Mouse (Mus musculus): Measurements from ENCODE around the gene Gm10401. TPM values are rescaled to one million over a fixed set of nuclear protein-coding genes. Genes with fewer than 3 reads are reported as not detected.
"Not testable (repeated sequence)": the region's sequence is repeated elsewhere in the genome, so short reads cannot be mapped to it uniquely, and the experiment has no call there.

Gene Gm10401
- polyA plus RNA-seq, 1 experiment from 2014 or later: 44.4 TPM

- no peaks in the 10 kb centered on the region for H3K27me3 ChIP-seq
- H3K27ac ChIP-seq: no peak overlapping the region
- no peak overlapping the region for H3K9ac ChIP-seq
- H3K4me2 ChIP-seq: no peak overlapping the region
- no peak for ATAC-seq (ENCODE audit: low FRiP score)
- no peak overlapping the region for H3K4me3 ChIP-seq
- H3K9me3 ChIP-seq: no peaks in the 10 kb centered on the region
- WGBS: 97% methylated on average over 8 of the region's 8 CpGs
- H3K4me1 ChIP-seq (replicated peaks): peaks cover 27% of the 10 kb centered on the region
- peaks cover 43% of the 10 kb centered on the region for H3K36me3 ChIP-seq
These were observed 16.4 kb upstream of the Gm10401 start for GRCm38 (mm10) chr5:115114501-115114900.

DNA sequence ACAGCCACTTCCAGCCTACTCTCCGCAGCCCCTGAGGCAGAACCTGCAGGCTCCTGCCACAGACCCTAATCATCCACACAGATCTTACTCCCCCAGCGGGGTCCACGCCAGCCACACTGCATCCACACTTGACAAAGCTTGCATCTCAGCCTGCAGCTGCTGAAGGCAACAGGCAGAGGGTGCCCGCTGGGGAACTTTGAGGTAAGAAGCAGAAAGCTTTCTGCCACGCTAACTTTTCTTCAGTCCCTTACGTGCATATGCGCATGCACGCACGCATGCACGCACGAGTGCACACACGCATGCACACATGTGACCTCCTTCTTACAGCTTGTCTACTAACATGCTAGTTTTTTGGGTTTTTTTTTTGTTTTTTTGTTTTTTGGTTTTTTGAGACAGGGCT lies 15.1 kb upstream of the Gm10401 start:
- ATAC-seq (ENCODE audit: low FRiP score): no peak
- H3K9ac ChIP-seq: no peak overlapping the region

GRCm38 (mm10) chr5:115111156-115111555 lies 13.1 kb upstream of the Gm10401 start:
- 92% methylated on average over 8 of the region's 8 CpGs for WGBS
- no peaks in the 10 kb centered on the region for H3K27me3 ChIP-seq
- H3K9me3 ChIP-seq: no peaks in the 10 kb centered on the region
- H3K4me1 ChIP-seq (replicated peaks): peaks cover 15% of the 10 kb centered on the region
- no peak overlapping the region for H3K4me2 ChIP-seq
- H3K27ac ChIP-seq: no peak overlapping the region
- no peak for ATAC-seq (ENCODE audit: low FRiP score)
- no peak overlapping the region for H3K4me3 ChIP-seq
- H3K36me3 ChIP-seq: peaks cover 30% of the 10 kb centered on the region
- H3K9ac ChIP-seq: peak overlapping the region; percentile 46; the same call in 1 of the 2 replicates

More for the DNA sequence above, 15.1 kb upstream of the Gm10401 start:
- peaks cover 43% of the 10 kb centered on the region for H3K36me3 ChIP-seq
- 96% methylated on average over 12 of the region's 12 CpGs for whole genome bisulfite sequencing
- no peaks in the 10 kb centered on the region for H3K27me3 ChIP-seq
- peaks cover 15% of the 10 kb centered on the region for H3K4me1 ChIP-seq (replicated peaks)
- H3K4me3 ChIP-seq: no peak overlapping the region
- H3K9me3 ChIP-seq: no peaks in the 10 kb centered on the region
- H3K4me2 ChIP-seq: no peak overlapping the region
- no peak overlapping the region for H3K27ac ChIP-seq

DNA sequence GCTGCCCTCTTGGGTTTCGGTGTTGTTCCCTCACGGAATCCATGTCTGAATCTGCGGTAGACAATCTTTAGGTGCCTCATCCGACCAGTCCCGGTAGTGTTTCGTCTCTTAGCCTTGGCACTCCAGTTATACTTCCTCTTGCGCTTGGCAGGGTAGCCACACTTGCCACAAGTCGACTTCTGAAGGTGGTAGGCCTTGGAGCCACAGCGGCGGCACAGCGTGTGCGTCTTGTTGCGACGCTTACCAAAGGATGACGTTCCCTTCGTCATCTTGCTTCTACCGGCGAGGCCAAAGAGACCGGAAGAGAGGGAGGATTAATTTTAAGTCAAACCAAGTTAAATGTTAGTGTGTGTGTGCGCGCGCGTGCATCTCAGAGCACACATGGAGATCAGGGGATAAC lies 5.2 kb upstream of the Gm10401 start:
- H3K9ac ChIP-seq; H3K27ac ChIP-seq; H3K4me3 ChIP-seq; H3K9me3 ChIP-seq; H3K4me1 ChIP-seq (replicated peaks); H3K4me2 ChIP-seq; H3K27me3 ChIP-seq; ATAC-seq (ENCODE audit: low FRiP score): not testable (repeated sequence)
- H3K36me3 ChIP-seq: peaks cover 47% of the 10 kb centered on the region
- WGBS: 98% methylated on average over 23 of the region's 23 CpGs

DNA sequence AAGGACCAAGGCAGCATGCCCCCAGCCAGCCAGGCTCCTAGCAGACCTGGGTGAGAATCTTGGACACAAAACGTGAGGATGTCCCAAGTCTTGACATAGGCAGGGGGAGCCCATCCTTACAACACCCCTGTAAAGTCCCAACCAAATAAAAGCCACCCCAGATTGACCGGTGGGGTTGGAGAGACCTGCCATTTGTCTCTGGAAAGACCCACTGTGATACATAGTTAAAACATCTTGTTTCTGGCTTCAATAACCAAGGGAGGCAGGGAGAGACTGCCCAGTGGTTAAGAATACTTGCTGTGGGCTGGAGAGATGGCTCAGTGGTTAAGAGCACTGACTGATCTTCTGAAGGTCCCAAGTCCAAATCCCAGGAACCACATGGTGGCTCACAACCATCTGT lies 4.1 kb upstream of the Gm10401 start:
- no peak for ATAC-seq (ENCODE audit: low FRiP score)
- H3K4me2 ChIP-seq: no peak overlapping the region
- H3K9ac ChIP-seq: no peak overlapping the region
- no peak overlapping the region for H3K27ac ChIP-seq
- peaks cover 57% of the 10 kb centered on the region for H3K36me3 ChIP-seq
- no peaks in the 10 kb centered on the region for H3K27me3 ChIP-seq
- no peaks in the 10 kb centered on the region for H3K9me3 ChIP-seq
- no peak overlapping the region for H3K4me3 ChIP-seq
- 92% methylated on average over 2 of the region's 2 CpGs for WGBS
- no peaks in the 10 kb centered on the region for H3K4me1 ChIP-seq (replicated peaks)

DNA sequence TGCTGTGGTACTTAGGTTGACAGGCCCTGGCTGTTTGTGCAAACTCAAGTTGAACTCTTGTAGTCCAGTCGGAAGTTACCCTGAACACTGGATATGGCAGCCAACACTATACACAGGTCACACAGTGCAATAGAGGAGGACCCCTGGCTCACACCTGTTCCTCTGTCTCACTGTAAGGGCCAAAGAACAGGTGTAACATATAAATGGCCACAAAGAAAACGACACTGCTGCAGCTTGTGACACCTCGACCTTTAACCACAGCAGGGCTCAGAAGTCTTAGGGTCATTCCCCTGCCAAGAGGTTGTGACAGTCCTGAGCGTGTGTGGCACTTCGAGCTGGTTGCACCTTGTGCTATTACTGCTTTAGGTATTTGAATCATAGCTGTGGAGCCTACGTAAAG lies 2.4 kb upstream of the Gm10401 start:
- H3K9me3 ChIP-seq: no peaks in the 10 kb centered on the region
- WGBS: 85% methylated on average over 6 of the region's 6 CpGs
- peaks cover 75% of the 10 kb centered on the region for H3K36me3 ChIP-seq
- no peak overlapping the region for H3K27ac ChIP-seq
- H3K27me3 ChIP-seq: no peaks in the 10 kb centered on the region
- no peak overlapping the region for H3K4me3 ChIP-seq
- H3K4me2 ChIP-seq: no peak overlapping the region
- no peak overlapping the region for H3K9ac ChIP-seq
- no peak for ATAC-seq (ENCODE audit: low FRiP score)
- no peaks in the 10 kb centered on the region for H3K4me1 ChIP-seq (replicated peaks)

- Histone ChIP-seq H3K9ac (no peak overlapping the region), H3K27ac (no peak overlapping the region), H3K4me1 (replicated peaks) (no peaks in the 10 kb centered on the region), H3K9me3 (no peaks in the 10 kb centered on the region), H3K4me3 (no peak overlapping the region), H3K27me3 (no peaks in the 10 kb centered on the region), H3K36me3 (peaks cover 79% of the 10 kb centered on the region), H3K4me2 (no peak overlapping the region)
- WGBS: 90% methylated on average over 9 of the region's 9 CpGs
- no peak for ATAC-seq (ENCODE audit: low FRiP score)
These were observed 1.9 kb upstream of the Gm10401 start for GRCm38 (mm10) chr5:115099991-115100390.

- Histone ChIP-seq H3K4me1 (replicated peaks) (no peaks in the 10 kb centered on the region), H3K4me2 (no peak overlapping the region), H3K36me3 (peaks cover 83% of the 10 kb centered on the region), H3K9me3 (no peaks in the 10 kb centered on the region), H3K27ac (no peak overlapping the region), H3K9ac (no peak overlapping the region), H3K27me3 (no peaks in the 10 kb centered on the region), H3K4me3 (no peak overlapping the region)
- 79% methylated on average over 5 of the region's 5 CpGs for WGBS
- no peak for ATAC-seq (ENCODE audit: low FRiP score)
These were observed 1.4 kb upstream of the Gm10401 start for GRCm38 (mm10) chr5:115099530-115099929.

DNA sequence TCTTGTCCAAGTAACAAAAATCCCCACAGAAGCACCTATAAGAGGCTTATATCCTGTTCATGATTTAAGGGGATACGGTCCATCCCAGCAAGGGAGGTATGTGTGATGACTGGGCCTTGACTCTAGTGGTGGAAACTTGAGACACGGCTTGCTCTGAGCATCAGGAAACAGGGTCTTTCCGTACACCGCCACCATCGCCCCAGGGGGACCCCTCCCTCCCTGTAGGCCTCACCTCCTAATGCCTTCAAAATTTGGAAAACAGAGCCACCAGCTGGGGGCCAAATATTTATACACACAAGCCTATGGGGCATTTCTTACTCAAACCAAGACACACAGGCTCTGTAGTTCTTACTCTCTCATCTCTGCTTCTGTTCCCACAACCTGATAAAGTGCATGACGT lies 6.3 kb downstream of the Gm10401 start:
- no peak overlapping the region for H3K27ac ChIP-seq
- no peak for ATAC-seq (ENCODE audit: low FRiP score)
- no peaks in the 10 kb centered on the region for H3K4me1 ChIP-seq (replicated peaks)
- H3K4me3 ChIP-seq: no peak overlapping the region
- H3K27me3 ChIP-seq: no peaks in the 10 kb centered on the region
- peaks cover 77% of the 10 kb centered on the region for H3K36me3 ChIP-seq
- no peak overlapping the region for H3K4me2 ChIP-seq
- H3K9me3 ChIP-seq: no peaks in the 10 kb centered on the region
- 91% methylated on average over 6 of the region's 6 CpGs for WGBS
- no peak overlapping the region for H3K9ac ChIP-seq

- WGBS: 92% methylated on average over 3 of the region's 3 CpGs
- no peak overlapping the region for H3K4me2 ChIP-seq
- no peak overlapping the region for H3K9ac ChIP-seq
- no peak overlapping the region for H3K4me3 ChIP-seq
- H3K4me1 ChIP-seq (replicated peaks): no peaks in the 10 kb centered on the region
- H3K27ac ChIP-seq: no peak overlapping the region
- no peaks in the 10 kb centered on the region for H3K27me3 ChIP-seq
- ATAC-seq (ENCODE audit: low FRiP score): no peak
- peaks cover 77% of the 10 kb centered on the region for H3K36me3 ChIP-seq
- H3K9me3 ChIP-seq: no peaks in the 10 kb centered on the region
These were observed 7.1 kb downstream of the Gm10401 start for GRCm38 (mm10) chr5:115091015-115091414.

- WGBS: 95% methylated on average over 5 of the region's 5 CpGs
- ATAC-seq (ENCODE audit: low FRiP score): no peak
- no peak overlapping the region for H3K4me2 ChIP-seq
- no peak overlapping the region for H3K4me3 ChIP-seq
- H3K4me1 ChIP-seq (replicated peaks): no peaks in the 10 kb centered on the region
- no peak overlapping the region for H3K9ac ChIP-seq
- peaks cover 74% of the 10 kb centered on the region for H3K36me3 ChIP-seq
- H3K9me3 ChIP-seq: no peaks in the 10 kb centered on the region
- no peak overlapping the region for H3K27ac ChIP-seq
- no peaks in the 10 kb centered on the region for H3K27me3 ChIP-seq
These were observed 8.4 kb downstream of the Gm10401 start for GRCm38 (mm10) chr5:115089592-115090268.

DNA sequence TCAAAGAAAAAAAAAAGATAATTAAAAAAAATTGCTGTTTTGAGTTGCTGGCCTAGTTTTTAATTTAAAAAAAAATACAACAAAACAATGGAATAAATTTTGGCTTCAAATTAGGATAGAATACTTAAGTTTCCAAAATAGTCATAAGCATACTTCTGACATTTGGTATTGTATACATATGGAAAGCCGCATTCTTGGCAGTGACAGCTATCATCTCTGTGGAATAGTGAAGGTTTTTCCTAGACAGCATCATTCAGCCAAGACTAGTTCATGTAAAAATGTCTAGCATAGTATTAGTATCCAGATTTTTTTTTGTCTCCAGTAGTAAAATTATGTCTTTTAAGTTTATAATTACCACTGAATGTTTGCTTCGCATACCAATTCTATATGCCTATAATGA lies 12.4 kb downstream of the Gm10401 start:
- H3K36me3 ChIP-seq: peaks cover 83% of the 10 kb centered on the region
- 0 out of 2 replicates have a peak, but pooled peaks cover 3% of the 10 kb centered on the region for H3K4me1 ChIP-seq (replicated peaks)
- H3K27ac ChIP-seq: no peak overlapping the region
- ATAC-seq (ENCODE audit: low FRiP score): no peak
- H3K9me3 ChIP-seq: no peaks in the 10 kb centered on the region
- no peak overlapping the region for H3K4me3 ChIP-seq
- H3K27me3 ChIP-seq: no peaks in the 10 kb centered on the region
- no peak overlapping the region for H3K4me2 ChIP-seq
- WGBS: 97% methylated on average over 2 of the region's 2 CpGs
- H3K9ac ChIP-seq: no peak overlapping the region

GRCm38 (mm10) chr5:115083492-115083891 lies 14.6 kb downstream of the Gm10401 start:
- Histone ChIP-seq H3K4me1 (replicated peaks) (0 out of 2 replicates have a peak, but pooled peaks cover 3% of the 10 kb centered on the region), H3K4me2 (no peak overlapping the region), H3K27me3 (no peaks in the 10 kb centered on the region), H3K36me3 (peaks cover 61% of the 10 kb centered on the region), H3K9ac (no peak overlapping the region), H3K9me3 (no peaks in the 10 kb centered on the region), H3K27ac (no peak overlapping the region), H3K4me3 (no peak overlapping the region)
- 92% methylated on average over 6 of the region's 6 CpGs for WGBS
- ATAC-seq (ENCODE audit: low FRiP score): no peak

Measured in hindbrain, embryonic 13.5 days (tissue).